Mouse (Mus musculus) lung, postnatal 14 days (tissue): Measurements from ENCODE around the gene Catsper3.
A peak's percentile ranks its signal among the peaks of the same experiment; 100 is the strongest.

Source experiments
- DNase-seq: peaks from one replicate; pipeline ENCODE4 v3.0.0; 2021

The Catsper3 gene

DNA sequence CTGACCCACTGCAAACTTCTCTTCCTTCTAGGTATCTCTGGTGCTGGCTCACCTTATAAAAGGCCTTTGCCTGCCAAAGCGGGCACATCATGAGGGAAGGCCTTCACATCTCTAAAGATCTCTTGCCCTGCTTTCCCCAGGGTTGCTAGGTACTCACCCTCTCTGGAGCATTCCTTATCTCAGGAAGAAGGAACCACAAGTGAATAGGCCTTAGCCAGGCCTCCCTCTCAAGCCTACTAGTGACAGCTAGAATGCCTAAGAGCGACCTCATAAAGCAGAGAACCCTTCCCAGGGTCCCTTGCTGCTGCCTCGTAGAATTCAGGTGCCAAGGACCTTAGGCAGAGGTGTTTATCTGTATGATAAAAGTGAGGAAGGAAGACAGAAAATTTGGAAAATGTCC, at the start of gene Catsper3:
TSS of gene Catsper3 (plus strand) at position 301 of the 400 bp plus-strand sequence.
- no peak for DNase-seq

GRCm38 (mm10) chr13:55737885-55738284, 46.5 kb upstream of the Catsper3 start:
- DNase-seq, result no peak

DNA sequence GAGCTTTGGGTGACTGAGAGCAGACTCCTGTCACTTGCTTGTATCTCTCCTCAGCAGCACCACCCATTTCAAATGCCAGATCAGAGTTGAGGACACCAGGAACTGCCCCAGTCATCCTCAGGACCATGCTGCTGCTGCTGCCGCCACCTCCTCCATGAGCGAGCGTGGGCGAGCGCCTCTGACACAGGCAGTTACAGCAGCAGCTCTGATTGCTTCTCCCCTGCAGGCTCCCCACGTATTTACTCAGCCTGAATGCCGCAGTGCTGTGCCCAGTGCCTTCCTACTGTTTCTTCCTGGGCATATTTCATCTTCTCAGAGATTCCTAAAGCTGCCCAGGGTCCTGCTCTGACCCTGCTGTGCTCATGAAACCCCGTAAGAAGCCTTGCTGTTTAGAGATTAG, 42.1 kb upstream of the Catsper3 start:
- DNase-seq, result no peak

DNA sequence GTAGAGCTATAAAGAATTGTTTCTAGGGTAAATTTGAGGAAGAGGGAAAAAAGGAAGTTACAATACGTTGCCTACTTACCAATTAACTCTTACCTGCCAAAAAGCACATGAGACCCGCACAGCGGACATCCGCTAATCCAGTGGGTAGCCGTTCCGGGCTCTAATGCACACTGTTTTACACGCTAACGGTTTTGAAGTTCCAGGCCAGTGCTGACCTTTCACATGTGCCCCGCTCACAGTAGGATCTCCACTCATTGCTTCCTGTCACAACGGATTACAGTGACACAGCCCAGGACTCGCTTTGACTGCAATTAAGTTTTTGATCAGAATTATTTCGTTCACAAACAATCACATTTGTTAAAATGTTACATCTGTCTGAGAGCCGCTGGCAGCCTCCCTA, 30.0 kb upstream of the Catsper3 start:
- no peak for DNase-seq

DNA sequence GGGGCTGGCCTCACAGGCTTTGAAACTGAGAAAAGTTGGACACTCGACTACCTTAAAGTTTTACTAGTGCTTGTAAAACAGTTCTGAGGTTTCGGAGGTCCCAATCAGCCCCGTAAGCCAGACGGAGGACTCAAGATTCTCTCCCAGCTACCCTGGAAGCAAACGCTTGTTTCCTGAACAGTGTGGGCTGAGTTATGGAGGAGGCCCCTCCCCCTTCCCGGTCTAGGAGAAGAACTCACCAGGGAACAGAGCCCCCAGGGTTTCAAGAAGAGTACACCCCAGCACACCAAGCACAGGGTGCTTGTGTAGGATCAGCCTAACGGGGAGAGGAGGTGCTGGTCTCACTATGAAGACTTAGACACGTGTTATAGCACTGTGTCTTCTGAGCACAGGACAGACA, 27.6 kb upstream of the Catsper3 start:
- DNase-seq, result no peak

GRCm38 (mm10) chr13:55757645-55758044, 26.7 kb upstream of the Catsper3 start:
- DNase-seq, result no peak

- no peak for DNase-seq
These were observed 23.8 kb upstream of the Catsper3 start for GRCm38 (mm10) chr13:55760576-55760975.

- no peak for DNase-seq
These were observed 22.9 kb upstream of the Catsper3 start for GRCm38 (mm10) chr13:55761486-55761885.

GRCm38 (mm10) chr13:55774352-55774751, 10.0 kb upstream of the Catsper3 start:
- no peak for DNase-seq

DNA sequence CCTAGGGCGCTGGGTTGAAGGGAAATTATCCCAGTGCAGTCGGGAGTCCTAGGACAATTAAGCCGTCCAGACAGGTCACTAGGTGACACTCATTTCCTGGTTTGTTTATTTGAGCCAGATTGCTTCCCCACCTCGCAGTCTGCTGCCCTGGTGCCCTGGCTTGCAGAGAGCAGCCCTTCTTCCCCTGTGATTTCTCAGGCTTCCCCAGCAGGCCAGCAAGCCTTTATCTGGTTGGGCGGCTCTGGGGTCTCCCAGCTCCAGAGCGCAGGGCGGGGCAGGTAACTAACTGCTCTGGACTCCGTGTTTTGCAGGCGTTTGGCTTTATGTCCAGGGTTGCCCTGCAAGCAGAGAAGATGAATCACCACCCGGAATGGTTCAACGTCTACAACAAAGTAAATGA, 9.3 kb upstream of the Catsper3 start:
- no peak for DNase-seq

DNA sequence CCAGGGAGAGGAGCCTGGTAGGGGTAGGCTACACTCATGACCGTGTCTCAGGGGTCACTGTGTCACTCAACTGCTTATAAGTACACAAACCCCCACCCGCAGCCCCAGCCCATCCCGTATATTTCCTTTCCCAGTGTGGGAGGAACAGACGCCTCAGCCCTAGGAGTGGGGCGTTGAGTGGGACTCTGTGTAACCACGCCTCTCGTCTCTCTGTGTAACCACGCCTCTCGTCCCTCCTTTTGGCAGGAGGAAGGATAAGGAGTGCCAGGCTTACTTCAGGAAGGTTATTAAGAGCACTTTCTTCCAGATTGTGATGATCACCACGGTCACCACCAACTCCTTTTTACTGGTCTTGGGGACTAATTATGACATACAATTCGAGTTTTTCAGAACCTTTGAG, 1.8 kb downstream of the Catsper3 start:
- peak; percentile 39 for DNase-seq

DNA sequence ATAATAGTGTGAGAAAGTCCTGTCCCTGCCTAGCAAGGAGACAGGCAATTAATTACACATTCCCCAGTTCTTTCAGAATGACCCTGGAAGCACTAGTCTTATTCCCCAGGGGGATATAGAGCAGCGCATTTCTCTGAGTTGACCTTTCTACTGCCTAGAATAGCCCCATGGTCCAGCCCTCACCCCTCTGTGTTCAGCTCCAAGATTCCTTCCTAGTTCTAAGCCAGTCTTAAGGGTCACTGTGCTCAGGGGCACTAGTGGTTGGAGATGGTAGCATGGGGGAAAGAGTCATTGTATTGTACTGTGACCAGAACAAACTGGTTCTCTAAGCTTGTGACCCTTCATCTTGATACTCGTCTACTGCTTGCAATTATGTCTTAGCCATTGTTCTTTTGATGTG, 16.9 kb downstream of the Catsper3 start:
- DNase-seq, result no peak

DNA sequence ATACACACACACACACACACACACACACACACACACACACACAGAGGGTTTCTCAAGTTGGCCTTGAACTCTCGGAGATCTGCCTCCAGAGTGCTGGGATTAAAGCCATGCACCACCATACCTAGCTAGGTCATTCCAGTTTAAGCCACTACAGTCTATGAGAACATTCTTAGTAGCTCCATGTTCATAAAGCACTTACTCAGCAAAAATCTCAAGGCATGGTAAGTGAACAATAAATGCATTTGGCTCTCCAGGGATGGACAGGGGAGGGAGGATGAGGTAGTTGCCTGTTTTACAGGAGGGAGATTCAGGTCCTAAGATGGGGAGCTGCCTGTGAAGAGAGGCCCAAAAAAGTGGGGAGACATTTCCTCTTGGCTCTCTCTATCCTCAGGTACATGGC, 19.6 kb downstream of the Catsper3 start:
- no peak for DNase-seq

GRCm38 (mm10) chr13:55809041-55809623, 24.8 kb downstream of the Catsper3 start:
- no peak for DNase-seq

GRCm38 (mm10) chr13:55809707-55810106, 25.3 kb downstream of the Catsper3 start:
- DNase-seq, result no peak

DNA sequence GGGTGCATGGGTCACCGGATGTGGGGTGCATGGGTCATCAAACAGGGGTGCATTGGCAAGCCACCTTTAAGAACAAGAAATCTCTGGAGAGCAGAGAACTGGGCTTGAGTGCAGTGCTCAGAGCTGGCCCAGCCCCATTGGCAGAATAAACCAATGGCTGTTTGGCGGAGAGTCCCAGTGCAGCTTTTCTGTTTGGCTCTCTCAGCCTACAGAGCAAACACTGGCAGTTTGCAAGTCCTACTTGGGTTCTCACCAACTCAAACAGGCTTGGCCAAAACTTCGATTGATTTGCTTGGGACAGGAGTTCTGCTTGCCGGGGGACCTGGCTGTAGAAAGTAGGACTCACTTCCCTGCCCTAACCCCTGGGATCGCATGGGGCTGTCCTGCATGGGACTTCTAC, 26.6 kb downstream of the Catsper3 start:
- no peak for DNase-seq

DNA sequence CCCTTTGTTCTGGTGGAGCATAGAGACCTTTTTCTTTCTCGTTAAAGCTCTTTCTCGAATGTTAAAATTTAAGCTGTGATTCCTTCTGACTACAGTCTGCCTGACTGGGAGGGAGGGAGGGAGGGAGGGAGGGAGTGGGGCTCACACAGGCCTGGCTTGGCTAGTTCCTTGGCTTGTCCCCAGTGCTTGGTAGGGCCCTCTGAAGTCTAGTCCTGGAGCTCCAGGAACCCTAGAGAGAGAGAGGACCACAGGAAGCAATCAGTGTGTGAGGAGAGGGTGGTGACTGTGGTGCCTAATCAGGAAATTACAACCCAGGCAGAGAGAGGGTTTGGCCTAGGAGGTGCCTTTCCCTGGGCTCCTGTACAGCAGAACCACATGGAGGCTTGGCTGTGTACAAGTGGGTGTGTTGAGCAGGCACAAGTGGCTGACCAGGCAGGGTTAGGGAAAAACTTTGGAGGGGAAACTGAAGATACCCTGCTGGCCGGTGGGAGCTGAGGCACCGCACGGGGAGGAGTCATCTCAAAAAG, 29.2 kb downstream of the Catsper3 start:
- DNase-seq, result no peak

GRCm38 (mm10) chr13:55814834-55815233, 30.5 kb downstream of the Catsper3 start:
- no peak for DNase-seq

- no peak for DNase-seq
These were observed 38.1 kb downstream of the Catsper3 start for GRCm38 (mm10) chr13:55822499-55822898.

GRCm38 (mm10) chr13:55824151-55824945, 40.0 kb downstream of the Catsper3 start:
- no peak for DNase-seq

DNA sequence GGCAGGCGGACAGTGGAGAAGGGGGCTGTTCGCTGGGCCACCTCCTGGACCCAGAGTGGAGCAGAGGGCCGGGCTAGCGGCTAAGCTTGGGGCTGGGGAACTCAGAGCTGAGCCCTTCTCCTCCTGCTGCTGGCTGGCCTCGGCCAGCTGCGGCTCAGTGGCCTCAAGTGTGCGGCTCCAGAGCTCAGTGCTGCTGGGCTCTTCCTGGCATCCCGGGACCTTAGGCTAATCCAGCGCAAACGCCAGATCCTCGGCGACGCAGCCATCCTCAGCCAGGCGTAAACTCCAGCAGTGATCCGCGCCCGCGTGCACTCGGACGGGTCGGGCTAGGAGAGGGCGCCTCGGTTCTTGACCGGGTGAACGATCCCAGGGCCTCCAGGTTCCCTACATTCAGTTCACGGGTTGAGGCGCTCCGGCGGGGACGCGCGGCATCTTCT, 40.9 kb downstream of the Catsper3 start:
- DNase-seq, result no peak

GRCm38 (mm10) chr13:55826008-55826671, 41.8 kb downstream of the Catsper3 start:
- DNase-seq, result no peak

GRCm38 (mm10) chr13:55826796-55827678, 42.7 kb downstream of the Catsper3 start:
- no peak for DNase-seq
